Mouse (Mus musculus): ENCODE data around the gene Ppp4c. TPM values are rescaled to one million over a fixed set of nuclear protein-coding genes. Genes with fewer than 3 reads are reported as not detected.

Ppp4c gene
- polyA plus RNA-seq, 1 experiment from 2014 or later, result 323 TPM

- no peaks in the 10 kb centered on the region for H3K9me3 ChIP-seq
- ATAC-seq (ENCODE audit: low FRiP score, low read depth), result no peak
Observed at GRCm38 (mm10) chr7:126741452-126741851, 50.8 kb downstream of the Ppp4c start.

GRCm38 (mm10) chr7:126740977-126741376, 51.3 kb downstream of the Ppp4c start:
- no peak overlapping the region for H3K9ac ChIP-seq (replicated peaks)
- no peak for ATAC-seq (ENCODE audit: low FRiP score, low read depth)
- 82% methylated on average over 5 of the region's 5 CpGs for WGBS
- H3K4me1 ChIP-seq, result peaks cover 3% of the 10 kb centered on the region; the same call in 1 of the 2 replicates
- no peak overlapping the region for H3K4me3 ChIP-seq
- H3K27ac ChIP-seq (replicated peaks), result no peak overlapping the region
- H3K27me3 ChIP-seq, result no peaks in the 10 kb centered on the region
- no peaks in the 10 kb centered on the region for H3K36me3 ChIP-seq
- H3K9me3 ChIP-seq, result no peaks in the 10 kb centered on the region
- no peak overlapping the region for H3K4me2 ChIP-seq (replicated peaks)

More at GRCm38 (mm10) chr7:126741452-126741851, 50.8 kb downstream of the Ppp4c start:
- no peak overlapping the region for H3K4me2 ChIP-seq (replicated peaks)
- H3K9ac ChIP-seq (replicated peaks), result no peak overlapping the region
- H3K4me3 ChIP-seq, result no peak overlapping the region
- no peaks in the 10 kb centered on the region for H3K36me3 ChIP-seq
- H3K27me3 ChIP-seq, result no peaks in the 10 kb centered on the region
- H3K4me1 ChIP-seq, result peaks cover 3% of the 10 kb centered on the region; the same call in 1 of the 2 replicates
- 89% methylated on average over 5 of the region's 5 CpGs for WGBS
- H3K27ac ChIP-seq (replicated peaks), result no peak overlapping the region

- Histone ChIP-seq H3K9me3 (no peaks in the 10 kb centered on the region), H3K27me3 (no peaks in the 10 kb centered on the region), H3K4me2 (replicated peaks) (no peak overlapping the region), H3K9ac (replicated peaks) (no peak overlapping the region), H3K27ac (replicated peaks) (no peak overlapping the region), H3K4me3 (no peak overlapping the region), H3K4me1 (peaks cover 3% of the 10 kb centered on the region; the same call in 1 of the 2 replicates), H3K36me3 (no peaks in the 10 kb centered on the region)
- WGBS, result 79% methylated on average over 13 of the region's 13 CpGs
- ATAC-seq (ENCODE audit: low FRiP score, low read depth), result no peak
Observed at GRCm38 (mm10) chr7:126740132-126740735, 52.1 kb downstream of the Ppp4c start.

- Histone ChIP-seq H3K4me1 (peaks cover 3% of the 10 kb centered on the region; the same call in 1 of the 2 replicates), H3K9me3 (no peaks in the 10 kb centered on the region), H3K9ac (replicated peaks) (no peak overlapping the region), H3K27ac (replicated peaks) (no peak overlapping the region), H3K4me2 (replicated peaks) (no peak overlapping the region), H3K36me3 (no peaks in the 10 kb centered on the region), H3K27me3 (no peaks in the 10 kb centered on the region), H3K4me3 (no peak overlapping the region)
- 87% methylated on average over 17 of the region's 17 CpGs for WGBS
- ATAC-seq (ENCODE audit: low FRiP score, low read depth), result no peak
Observed at GRCm38 (mm10) chr7:126739551-126739950, 52.7 kb downstream of the Ppp4c start.

- H3K36me3 ChIP-seq, result no peaks in the 10 kb centered on the region
- ATAC-seq (ENCODE audit: low FRiP score, low read depth), result no peak
- no peaks in the 10 kb centered on the region for H3K9me3 ChIP-seq
- 86% methylated on average over 8 of the region's 8 CpGs for WGBS
- no peak overlapping the region for H3K27ac ChIP-seq (replicated peaks)
- no peak overlapping the region for H3K4me2 ChIP-seq (replicated peaks)
- H3K4me3 ChIP-seq, result no peak overlapping the region
- peaks cover 3% of the 10 kb centered on the region; the same call in 1 of the 2 replicates for H3K4me1 ChIP-seq
- no peaks in the 10 kb centered on the region for H3K27me3 ChIP-seq
- H3K9ac ChIP-seq (replicated peaks), result no peak overlapping the region
Observed at GRCm38 (mm10) chr7:126736122-126736521, 56.2 kb downstream of the Ppp4c start.

Other genes with a start within 250 kb of the Ppp4c start
- 200 and 222 TPM in 2 replicates for gene Eif3c, start 226.1 kb downstream of the Ppp4c start, polyA plus RNA-seq (2016; fragmentation: Nextera tagmentation; extraction: Ambion mirVana)
- gene Apobr, start 207.6 kb downstream of the Ppp4c start, polyA plus RNA-seq (2016; fragmentation: Nextera tagmentation; extraction: Ambion mirVana), result 0.27 and 0.63 TPM in 2 replicates
- gene Cln3, start 206.7 kb downstream of the Ppp4c start, polyA plus RNA-seq (2016; fragmentation: Nextera tagmentation; extraction: Ambion mirVana), result 26.1 and 29.2 TPM in 2 replicates
- not detected in 2 replicates for gene Il27, start 197.6 kb downstream of the Ppp4c start, polyA plus RNA-seq (2016; fragmentation: Nextera tagmentation; extraction: Ambion mirVana)
- 4.4 and 7.9 TPM in 2 replicates for gene Nupr1, start 161.6 kb downstream of the Ppp4c start, polyA plus RNA-seq (2016; fragmentation: Nextera tagmentation; extraction: Ambion mirVana)
- gene Sgf29, start 143.2 kb downstream of the Ppp4c start, polyA plus RNA-seq (2016; fragmentation: Nextera tagmentation; extraction: Ambion mirVana), result 44.1 and 46.4 TPM in 2 replicates
- 0.45 and 1.1 TPM in 2 replicates for gene Sult1a1, start 116.1 kb downstream of the Ppp4c start, polyA plus RNA-seq (2016; fragmentation: Nextera tagmentation; extraction: Ambion mirVana)
- gene Bola2, start 97.1 kb downstream of the Ppp4c start, polyA plus RNA-seq (2016; fragmentation: Nextera tagmentation; extraction: Ambion mirVana), result 151 TPM in 2 replicates
- gene Slx1b, start 96.7 kb downstream of the Ppp4c start, polyA plus RNA-seq (2016; fragmentation: Nextera tagmentation; extraction: Ambion mirVana), result 16.6 and 19.1 TPM in 2 replicates
- gene Coro1a, start 84.7 kb downstream of the Ppp4c start, polyA plus RNA-seq (2016; fragmentation: Nextera tagmentation; extraction: Ambion mirVana), result 60.8 and 65.9 TPM in 2 replicates
- gene Mapk3, start 32.9 kb downstream of the Ppp4c start, polyA plus RNA-seq (2016; fragmentation: Nextera tagmentation; extraction: Ambion mirVana), result 56.1 and 58.0 TPM in 2 replicates
- 2.0 and 2.4 TPM in 2 replicates for gene Gdpd3, start 26.2 kb downstream of the Ppp4c start, polyA plus RNA-seq (2016; fragmentation: Nextera tagmentation; extraction: Ambion mirVana)
- gene Ypel3, start 15.5 kb downstream of the Ppp4c start, polyA plus RNA-seq (2016; fragmentation: Nextera tagmentation; extraction: Ambion mirVana), result 125 and 126 TPM in 2 replicates
- 0.64 and 0.65 TPM in 2 replicates for gene Tbx6, start 11.0 kb downstream of the Ppp4c start, polyA plus RNA-seq (2016; fragmentation: Nextera tagmentation; extraction: Ambion mirVana)
- gene Fam57b, start 5.2 kb upstream of the Ppp4c start, polyA plus RNA-seq (2016; fragmentation: Nextera tagmentation; extraction: Ambion mirVana), result 19.3 and 20.0 TPM in 2 replicates
- not detected in 2 replicates for gene 4930451I11Rik, start 39.1 kb upstream of the Ppp4c start, polyA plus RNA-seq (2016; fragmentation: Nextera tagmentation; extraction: Ambion mirVana)
- gene Doc2a, start 54.9 kb upstream of the Ppp4c start, polyA plus RNA-seq (2016; fragmentation: Nextera tagmentation; extraction: Ambion mirVana), result 6.3 and 7.7 TPM in 2 replicates
- gene Hirip3, start 69.5 kb upstream of the Ppp4c start, polyA plus RNA-seq (2016; fragmentation: Nextera tagmentation; extraction: Ambion mirVana), result 43.1 and 51.6 TPM in 2 replicates
- 90.9 and 96.0 TPM in 2 replicates for gene Ino80e, start 69.9 kb upstream of the Ppp4c start, polyA plus RNA-seq (2016; fragmentation: Nextera tagmentation; extraction: Ambion mirVana)
- 68.3 and 71.0 TPM in 2 replicates for gene Taok2, start 92.2 kb upstream of the Ppp4c start, polyA plus RNA-seq (2016; fragmentation: Nextera tagmentation; extraction: Ambion mirVana)
- 32.7 and 36.5 TPM in 2 replicates for gene Tmem219, start 130.4 kb upstream of the Ppp4c start, polyA plus RNA-seq (2016; fragmentation: Nextera tagmentation; extraction: Ambion mirVana)
- 50.5 and 53.7 TPM in 2 replicates for gene Kctd13, start 136.4 kb upstream of the Ppp4c start, polyA plus RNA-seq (2016; fragmentation: Nextera tagmentation; extraction: Ambion mirVana)
- gene Asphd1, start 157.1 kb upstream of the Ppp4c start, polyA plus RNA-seq (2016; fragmentation: Nextera tagmentation; extraction: Ambion mirVana), result 1.6 and 2.7 TPM in 2 replicates
- 13.8 and 16.9 TPM in 2 replicates for gene Sez6l2, start 158.1 kb upstream of the Ppp4c start, polyA plus RNA-seq (2016; fragmentation: Nextera tagmentation; extraction: Ambion mirVana)
- gene Cdipt, start 183.4 kb upstream of the Ppp4c start, polyA plus RNA-seq (2016; fragmentation: Nextera tagmentation; extraction: Ambion mirVana), result 81.1 and 87.2 TPM in 2 replicates
- 1.0 and 1.3 TPM in 2 replicates for gene Cdiptos, start 183.6 kb upstream of the Ppp4c start, polyA plus RNA-seq (2016; fragmentation: Nextera tagmentation; extraction: Ambion mirVana)
- gene Mvp, start 222.1 kb upstream of the Ppp4c start, polyA plus RNA-seq (2016; fragmentation: Nextera tagmentation; extraction: Ambion mirVana), result 5.0 and 5.8 TPM in 2 replicates
- 0.32 and 0.39 TPM in 2 replicates for gene Pagr1b, start 224.0 kb upstream of the Ppp4c start, polyA plus RNA-seq (2016; fragmentation: Nextera tagmentation; extraction: Ambion mirVana)
- 53.1 and 65.0 TPM in 2 replicates for gene Pagr1a, start 224.9 kb upstream of the Ppp4c start, polyA plus RNA-seq (2016; fragmentation: Nextera tagmentation; extraction: Ambion mirVana)
- 56.8 and 66.8 TPM in 2 replicates for gene Gm42742, start 228.6 kb upstream of the Ppp4c start, polyA plus RNA-seq (2016; fragmentation: Nextera tagmentation; extraction: Ambion mirVana)
- 4.3 and 5.5 TPM in 2 replicates for gene Prrt2, start 228.7 kb upstream of the Ppp4c start, polyA plus RNA-seq (2016; fragmentation: Nextera tagmentation; extraction: Ambion mirVana)
- 118 and 133 TPM in 2 replicates for gene Maz, start 234.5 kb upstream of the Ppp4c start, polyA plus RNA-seq (2016; fragmentation: Nextera tagmentation; extraction: Ambion mirVana)
- 129 and 136 TPM in 2 replicates for gene Kif22, start 250.0 kb upstream of the Ppp4c start, polyA plus RNA-seq (2016; fragmentation: Nextera tagmentation; extraction: Ambion mirVana)